Mouse (Mus musculus): ENCODE measurements around the gene Hey2.

The Hey2 gene

GRCm38 (mm10) chr10:30842643-30843437 is at the start of gene Hey2:
Gene Hey2, minus strand, starts transcription at chr10:30842801.
- peak; percentile 91 for DNase-seq (ENCODE audit: low read depth)

GRCm38 (mm10) chr10:30883085-30883760 is 40.6 kb upstream of the Hey2 start:
- no peak for DNase-seq (ENCODE audit: low read depth)

GRCm38 (mm10) chr10:30881109-30881508 is 38.5 kb upstream of the Hey2 start:
- no peak for DNase-seq (ENCODE audit: low read depth)

- no peak for DNase-seq (ENCODE audit: low read depth)
Measured at GRCm38 (mm10) chr10:30845101-30845825, 2.7 kb upstream of the Hey2 start.

- no peak for DNase-seq (ENCODE audit: low read depth)
Measured at GRCm38 (mm10) chr10:30844191-30845010, 1.8 kb upstream of the Hey2 start.

- no peak for DNase-seq (ENCODE audit: low read depth)
Measured at GRCm38 (mm10) chr10:30843438-30844190, 1.0 kb upstream of the Hey2 start.

GRCm38 (mm10) chr10:30842228-30842627 is 373 bp downstream of the Hey2 start:
- no peak for DNase-seq (ENCODE audit: low read depth)

- DNase-seq (ENCODE audit: low read depth), result no peak
Measured at GRCm38 (mm10) chr10:30840824-30841223, 1.8 kb downstream of the Hey2 start.

- DNase-seq (ENCODE audit: low read depth), result no peak
Measured at GRCm38 (mm10) chr10:30838188-30838587, 4.4 kb downstream of the Hey2 start.

GRCm38 (mm10) chr10:30825049-30825448 is 17.6 kb downstream of the Hey2 start:
- no peak for DNase-seq (ENCODE audit: low read depth)

- peak; percentile 76 for DNase-seq (ENCODE audit: low read depth)
Measured at GRCm38 (mm10) chr10:30810967-30811293, 31.7 kb downstream of the Hey2 start.

GRCm38 (mm10) chr10:30810247-30810966 is 32.2 kb downstream of the Hey2 start:
- no peak for DNase-seq (ENCODE audit: low read depth)

- no peak for DNase-seq (ENCODE audit: low read depth)
Measured at GRCm38 (mm10) chr10:30803587-30804253, 38.9 kb downstream of the Hey2 start.

- DNase-seq (ENCODE audit: low read depth), result peak; percentile 47
Measured at GRCm38 (mm10) chr10:30802681-30803586, 39.7 kb downstream of the Hey2 start, which contains the start of gene Ncoa7. Gene Ncoa7, minus strand, starts transcription at chr10:30803326.

- DNase-seq (ENCODE audit: low read depth), result peak; percentile 43
Measured at GRCm38 (mm10) chr10:30802033-30802432, 40.6 kb downstream of the Hey2 start.

GRCm38 (mm10) chr10:30799713-30800450 is 42.7 kb downstream of the Hey2 start:
- no peak for DNase-seq (ENCODE audit: low read depth)

- no peak for DNase-seq (ENCODE audit: low read depth)
Measured at GRCm38 (mm10) chr10:30796469-30797261, 45.9 kb downstream of the Hey2 start.

All from c-Kit-positive CD71-positive TER-119-negative erythroid progenitor cells, embryonic 14.5 days (primary cell).